Mouse (Mus musculus) liver, adult (tissue): ENCODE measurements around the gene Gm37240.

Experiments used
- GATA4 ChIP-seq: IDR thresholded peaks from 2 replicates; pipeline ENCODE4 v1.6.1; 2014; ENCODE audit warnings: mild to moderate bottlenecking, low read length; ENCODE audit not compliant: insufficient replicate concordance

Gm37240 gene

GRCm38 (mm10) chr3:84479293-84480005, 1407.9 kb downstream of the Gm37240 start:
- peak; percentile 87; the same call in 1 of the 2 replicates for TF ChIP-seq GATA4

GRCm38 (mm10) chr3:84478896-84479292, 1408.4 kb downstream of the Gm37240 start:
- no peak for TF ChIP-seq GATA4

- TF ChIP-seq GATA4 = no peak
Observed at GRCm38 (mm10) chr3:84478195-84478594, 1409.1 kb downstream of the Gm37240 start.

GRCm38 (mm10) chr3:84477498-84477897, 1409.8 kb downstream of the Gm37240 start:
- no peak for TF ChIP-seq GATA4

- no peak for TF ChIP-seq GATA4
Observed at GRCm38 (mm10) chr3:84474981-84475775, 1412.1 kb downstream of the Gm37240 start.

GRCm38 (mm10) chr3:84474398-84474797, 1412.9 kb downstream of the Gm37240 start:
- TF ChIP-seq GATA4 = no peak

- TF ChIP-seq GATA4 = no peak
Observed at GRCm38 (mm10) chr3:84472955-84473354, 1414.4 kb downstream of the Gm37240 start.

GRCm38 (mm10) chr3:84472527-84472926, 1414.8 kb downstream of the Gm37240 start:
- no peak for TF ChIP-seq GATA4

GRCm38 (mm10) chr3:84471146-84471545, 1416.2 kb downstream of the Gm37240 start:
- TF ChIP-seq GATA4 = no peak

GRCm38 (mm10) chr3:84468111-84468453, 1419.2 kb downstream of the Gm37240 start:
- no peak for TF ChIP-seq GATA4

GRCm38 (mm10) chr3:84467419-84468110, 1419.8 kb downstream of the Gm37240 start:
- peak; percentile 40; the same call in 1 of the 2 replicates for TF ChIP-seq GATA4

GRCm38 (mm10) chr3:84465822-84466500, 1421.4 kb downstream of the Gm37240 start:
- TF ChIP-seq GATA4 = no peak

GRCm38 (mm10) chr3:84461687-84462086, 1425.6 kb downstream of the Gm37240 start:
- no peak for TF ChIP-seq GATA4

- peak; percentile 98 for TF ChIP-seq GATA4
Observed at GRCm38 (mm10) chr3:84460952-84461351, 1426.4 kb downstream of the Gm37240 start.

GRCm38 (mm10) chr3:84460499-84460898, 1426.8 kb downstream of the Gm37240 start:
- TF ChIP-seq GATA4 = no peak
